Mouse (Mus musculus) midbrain, embryonic 14.5 days (tissue): ENCODE measurements around the gene Tlk1. TPM values are rescaled to one million over a fixed set of nuclear protein-coding genes. Genes with fewer than 3 reads are reported as not detected.

Experiments used
- ATAC-seq: fragments of 200-750 bp; cut with Nextera tagmentation; 2 replicates; pipeline ENCODE4 v1.8.0; 2017; ENCODE audit warnings: moderate number of reproducible peaks, moderate library complexity; ENCODE audit not compliant: low FRiP score, low TSS enrichment
- DNase-seq: peaks from one replicate; pipeline ENCODE4 v3.0.0-alpha.2; 2015
- H3K27ac ChIP-seq: fragments of 300-500 bp; sonication (generic); replicated peaks from 2 replicates; pipeline ENCODE4 v1.5.1; 2014; ENCODE audit warnings: mild to moderate bottlenecking, low read depth, low read length, moderate library complexity
- H3K27me3 ChIP-seq: fragments of 300-500 bp; sonication (generic); 2 replicates; pipeline ENCODE4 v1.6.1; 2014; ENCODE audit warnings: low read length, control low read depth, mixed read lengths; ENCODE audit not compliant: control insufficient read depth, insufficient read depth
- H3K36me3 ChIP-seq: fragments of 300-500 bp; sonication (generic); 2 replicates; pipeline ENCODE4 v1.6.1; 2014; ENCODE audit warnings: low read length, control low read depth; ENCODE audit not compliant: control insufficient read depth, insufficient read depth
- H3K4me1 ChIP-seq: fragments of 300-500 bp; sonication (generic); 2 replicates; pipeline ENCODE4 v1.6.1; 2014; ENCODE audit warnings: mild to moderate bottlenecking, antibody characterized with exemption, low read length, control low read depth; ENCODE audit not compliant: control insufficient read depth, insufficient read depth
- H3K4me2 ChIP-seq: fragments of 300-500 bp; sonication (generic); 2 replicates; pipeline ENCODE4 v1.6.1; 2014; ENCODE audit warnings: mild to moderate bottlenecking, low read length, moderate library complexity
- H3K4me3 ChIP-seq: fragments of 300-500 bp; sonication (generic); replicated peaks from 2 replicates; pipeline ENCODE4 v1.5.1; 2014; ENCODE audit warnings: low read depth, low read length
- H3K9ac ChIP-seq: fragments of 300-500 bp; sonication (generic); replicated peaks from 2 replicates; pipeline ENCODE4 v1.6.1; 2014; ENCODE audit warnings: mild to moderate bottlenecking, low read length, moderate library complexity
- H3K9me3 ChIP-seq: fragments of 300-500 bp; sonication (generic); 2 replicates; pipeline ENCODE4 v1.6.1; 2016; ENCODE audit warnings: low read length, control low read depth, mixed read lengths; ENCODE audit not compliant: control insufficient read depth
- WGBS: fragments of 180-500 bp; shearing (Covaris S2); extraction: QIAGEN DNeasy Blood & Tissue Kit; methylation state at CpG from one replicate; pipeline ENCODE4 v1.1.7; 2014; 5-methylcytosine and 5-hydroxymethylcytosine counted together
- polyA plus RNA-seq: library from polyadenylated mRNA; unstranded; fragments of >200 nt; fragmentation: Nextera tagmentation; extraction: Ambion mirVana; gene quantifications from 2 replicates; pipeline ENCODE4 v1.2.1, GENCODE M21; 2014

Tlk1 gene
- polyA plus RNA-seq, 1 experiment from 2014 or later, result 27.5 TPM

DNA sequence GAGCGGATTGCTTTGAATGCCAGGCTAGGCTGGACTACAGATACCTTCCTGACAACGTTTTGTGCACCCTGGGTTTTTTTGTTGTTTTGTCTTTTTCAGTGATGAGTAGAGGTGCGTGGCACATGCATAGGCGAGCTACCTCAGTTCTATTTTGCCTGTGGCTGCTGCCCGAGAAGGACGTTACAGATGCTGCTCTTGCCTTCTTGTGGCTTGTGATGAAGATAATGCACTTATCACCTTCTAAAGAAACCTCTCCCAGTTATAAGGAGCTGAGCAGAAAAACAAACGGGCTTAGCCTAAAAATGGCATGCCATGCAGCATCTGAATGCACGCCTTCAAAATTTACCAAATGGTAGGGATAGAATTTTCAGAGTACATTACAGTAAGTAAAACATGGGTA is 2.3 kb upstream of the Tlk1 start:
- H3K27me3 ChIP-seq, result no peaks in the 10 kb centered on the region
- 86% methylated on average over 8 of the region's 8 CpGs for whole genome bisulfite sequencing
- H3K27ac ChIP-seq, result no peak overlapping the region
- no peak overlapping the region for H3K9ac ChIP-seq
- H3K9me3 ChIP-seq, result no peaks in the 10 kb centered on the region
- H3K4me2 ChIP-seq, result no peak overlapping the region
- H3K4me1 ChIP-seq, result 0 out of 2 replicates have a peak, but pooled peaks cover 3% of the 10 kb centered on the region
- no peak overlapping the region for H3K4me3 ChIP-seq
- ATAC-seq (no peak), DNase-seq (no peak)
- no peaks in the 10 kb centered on the region for H3K36me3 ChIP-seq

DNA sequence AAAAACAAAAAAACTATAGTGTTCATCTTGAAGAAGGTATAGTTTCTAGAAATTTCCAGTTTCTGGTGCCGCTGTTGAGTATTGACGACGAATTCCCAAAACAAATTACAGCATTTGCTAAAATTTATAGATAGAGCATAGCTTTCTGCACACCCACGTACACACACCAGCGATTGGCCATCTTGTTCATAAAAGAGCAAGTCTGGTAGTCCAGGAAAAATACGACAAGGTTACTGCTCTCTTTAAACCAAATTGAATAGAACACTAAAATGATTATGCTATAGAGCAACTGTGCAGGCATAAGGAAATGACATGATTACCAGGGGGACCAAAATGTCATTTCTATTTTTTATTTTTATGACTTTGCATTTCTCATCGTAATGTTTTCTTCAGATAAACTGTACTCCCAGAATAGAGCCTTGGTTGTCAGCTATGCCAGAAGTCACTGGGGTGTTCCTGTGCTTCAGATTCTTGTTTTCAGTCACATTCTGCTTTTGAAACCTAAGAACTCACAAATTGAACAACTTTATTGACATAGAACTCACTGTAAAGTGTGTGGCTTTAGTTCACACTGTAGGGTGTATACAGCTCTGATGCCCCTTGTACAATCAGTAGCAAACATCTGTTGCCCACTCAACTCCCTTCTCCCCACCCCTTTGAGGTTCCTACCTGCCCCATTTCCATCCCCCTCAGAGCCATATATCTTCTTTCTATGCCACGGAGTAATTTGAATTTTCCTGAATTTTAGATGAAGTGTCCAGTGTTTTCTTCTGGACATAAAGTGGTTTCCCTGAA is 1.1 kb upstream of the Tlk1 start:
- Histone ChIP-seq H3K4me3 (0 out of 2 replicates have a peak overlapping the region, but pooled peaks have one; percentile 88), H3K27ac (no peak overlapping the region), H3K9me3 (no peaks in the 10 kb centered on the region), H3K27me3 (no peaks in the 10 kb centered on the region), H3K4me2 (peak overlapping the region; percentile 73), H3K4me1 (peaks cover 8% of the 10 kb centered on the region; the same call in 1 of the 2 replicates), H3K36me3 (no peaks in the 10 kb centered on the region), H3K9ac (no peak overlapping the region)
- ATAC-seq, result no peak
- DNase-seq, result no peak
- 77% methylated on average over 8 of the region's 8 CpGs for WGBS

DNA sequence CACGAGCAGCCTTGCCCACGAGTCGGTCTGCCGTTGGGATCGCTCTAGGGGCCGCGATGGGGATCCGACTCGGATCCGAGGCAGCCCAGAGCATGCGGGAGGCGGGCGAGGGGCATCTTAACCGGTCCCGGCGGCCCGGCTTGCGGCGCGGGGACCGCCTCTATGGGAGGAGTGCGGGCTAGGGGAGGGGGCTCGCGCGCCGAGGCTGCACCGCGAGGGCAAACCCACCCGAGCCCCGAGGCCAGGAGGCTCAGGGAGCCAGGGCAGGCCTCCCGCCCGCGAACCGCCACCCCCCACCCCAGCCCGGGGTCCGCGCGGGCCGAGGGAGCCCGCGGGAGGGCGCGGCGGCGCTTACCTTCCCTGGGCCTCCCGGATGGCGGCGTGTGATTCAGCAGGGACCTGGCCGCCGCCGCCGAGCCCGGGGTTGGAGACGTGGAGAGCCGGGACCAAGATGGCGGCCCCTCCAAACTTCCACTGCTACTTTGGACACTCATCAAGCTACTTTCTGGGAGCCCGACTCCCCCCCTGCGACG is 624 bp downstream of the Tlk1 start:
- peak overlapping the region; percentile 94 for H3K9ac ChIP-seq
- peak overlapping the region; percentile 99 for H3K27ac ChIP-seq
- peaks cover 8% of the 10 kb centered on the region; the same call in 1 of the 2 replicates for H3K4me1 ChIP-seq
- peak overlapping the region; percentile 73 for H3K4me2 ChIP-seq
- no peaks in the 10 kb centered on the region for H3K36me3 ChIP-seq
- peak; percentile 80 for DNase-seq
- peak overlapping the region; percentile 88 for H3K4me3 ChIP-seq
- ATAC-seq, result peak; percentile 79
- WGBS, result under 1% methylated on average over 58 of the region's 59 CpGs
- H3K27me3 ChIP-seq, result no peaks in the 10 kb centered on the region
- no peaks in the 10 kb centered on the region for H3K9me3 ChIP-seq

DNA sequence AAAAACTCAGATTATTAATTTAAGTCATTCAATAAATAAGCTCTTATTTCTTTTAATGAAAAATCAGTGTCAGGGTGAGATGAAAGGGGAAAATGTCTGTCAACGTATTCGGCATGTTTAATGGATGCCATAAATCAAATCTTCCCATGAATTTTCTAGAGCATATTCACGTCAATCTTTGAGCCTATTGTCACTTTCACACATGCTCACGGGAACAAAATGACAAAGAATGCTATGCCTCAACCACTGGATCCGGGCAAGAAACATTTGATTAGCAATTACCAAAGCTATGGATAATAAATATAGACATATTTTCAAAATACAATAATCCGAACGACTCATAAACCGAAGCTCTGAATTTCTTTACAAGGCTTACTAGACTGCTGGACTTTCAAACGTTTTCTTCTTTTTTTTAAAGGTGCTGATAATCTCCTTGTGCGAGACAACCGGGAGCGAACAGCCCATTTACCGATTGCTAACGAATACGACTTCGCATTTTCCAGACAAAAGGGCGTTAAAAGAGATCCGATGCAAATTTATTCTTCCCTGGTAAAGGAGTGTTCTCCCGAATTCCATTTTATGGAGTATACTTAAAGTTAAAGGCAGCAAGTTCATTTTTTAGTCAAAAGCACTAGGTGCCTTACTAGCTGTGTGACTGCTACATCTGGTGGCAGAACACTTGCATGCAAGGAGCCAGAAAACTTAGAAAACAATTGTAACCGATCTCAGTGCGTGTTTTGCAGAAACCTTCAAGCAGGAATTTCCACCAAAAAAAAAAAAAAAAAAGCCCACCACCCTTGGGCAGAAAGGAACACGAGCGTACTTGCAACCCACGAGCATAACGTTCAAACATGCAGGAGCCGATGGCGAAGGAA is 1.4 kb downstream of the Tlk1 start:
- H3K9me3 ChIP-seq, result no peaks in the 10 kb centered on the region

DNA sequence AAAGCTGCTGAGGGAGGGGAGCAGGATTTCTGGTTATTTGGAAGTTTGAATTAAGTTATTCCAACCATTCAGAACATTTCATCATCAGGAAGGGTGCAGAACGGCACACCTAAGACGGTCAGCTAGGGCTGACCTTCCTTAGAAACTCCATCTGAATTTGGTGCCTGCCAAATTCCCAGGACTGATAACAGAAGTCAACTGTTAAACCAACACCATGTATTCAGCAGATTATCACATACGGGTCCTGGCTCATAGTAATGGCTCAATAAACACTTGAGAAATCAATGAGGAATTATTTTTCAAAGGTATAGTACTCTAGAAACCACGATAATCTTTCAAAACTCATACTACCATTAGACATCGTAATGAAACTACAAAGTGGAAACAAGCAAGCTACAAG is 2.1 kb downstream of the Tlk1 start:
- no peak for ATAC-seq
- H3K27me3 ChIP-seq, result no peaks in the 10 kb centered on the region
- H3K36me3 ChIP-seq, result no peaks in the 10 kb centered on the region
- H3K4me1 ChIP-seq, result peaks cover 8% of the 10 kb centered on the region; the same call in 1 of the 2 replicates
- no peak for DNase-seq
- no peaks in the 10 kb centered on the region for H3K9me3 ChIP-seq
- H3K27ac ChIP-seq, result no peak overlapping the region
- peak overlapping the region; percentile 73 for H3K4me2 ChIP-seq
- 36% methylated on average over 5 of the region's 5 CpGs for WGBS
- H3K4me3 ChIP-seq, result peak overlapping the region; percentile 88
- peak overlapping the region; percentile 94; the same call in 1 of the 2 replicates for H3K9ac ChIP-seq

More for the DNA sequence above, 1.4 kb downstream of the Tlk1 start:
- whole genome bisulfite sequencing, result under 1% methylated on average over 27 of the region's 27 CpGs
- Histone ChIP-seq H3K27me3 (no peaks in the 10 kb centered on the region), H3K27ac (peak overlapping the region; percentile 99), H3K4me2 (peak overlapping the region; percentile 73), H3K4me1 (peaks cover 8% of the 10 kb centered on the region; the same call in 1 of the 2 replicates), H3K9ac (peak overlapping the region; percentile 94), H3K4me3 (peak overlapping the region; percentile 88), H3K36me3 (no peaks in the 10 kb centered on the region)
- no peak for ATAC-seq
- DNase-seq, result peak; percentile 76

DNA sequence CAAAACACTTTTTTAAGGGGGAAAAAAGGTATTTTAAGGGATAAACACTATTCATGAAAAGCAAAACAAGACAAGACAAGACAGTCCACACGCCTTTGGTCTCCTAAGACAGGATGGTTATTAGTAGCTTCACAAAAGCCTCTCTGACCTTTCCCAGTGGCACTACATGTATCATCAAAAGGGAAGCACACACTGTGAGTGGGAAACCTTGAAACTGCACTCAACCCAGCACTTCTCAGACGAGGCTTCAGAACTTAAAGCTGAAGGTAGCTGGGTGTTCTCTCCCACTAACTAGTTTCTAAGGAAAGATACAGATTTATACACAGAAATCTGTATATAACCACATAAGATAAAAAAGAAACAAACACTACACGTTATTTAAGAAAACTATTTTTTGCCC is 8.6 kb downstream of the Tlk1 start:
- ATAC-seq (no peak), DNase-seq (no peak)
- Histone ChIP-seq H3K4me3 (no peak overlapping the region), H3K4me2 (no peak overlapping the region), H3K9ac (no peak overlapping the region), H3K9me3 (no peaks in the 10 kb centered on the region), H3K4me1 (no peaks in the 10 kb centered on the region), H3K27me3 (no peaks in the 10 kb centered on the region), H3K36me3 (no peaks in the 10 kb centered on the region), H3K27ac (no peak overlapping the region)
- 59% methylated on average over 3 of the region's 3 CpGs for WGBS

DNA sequence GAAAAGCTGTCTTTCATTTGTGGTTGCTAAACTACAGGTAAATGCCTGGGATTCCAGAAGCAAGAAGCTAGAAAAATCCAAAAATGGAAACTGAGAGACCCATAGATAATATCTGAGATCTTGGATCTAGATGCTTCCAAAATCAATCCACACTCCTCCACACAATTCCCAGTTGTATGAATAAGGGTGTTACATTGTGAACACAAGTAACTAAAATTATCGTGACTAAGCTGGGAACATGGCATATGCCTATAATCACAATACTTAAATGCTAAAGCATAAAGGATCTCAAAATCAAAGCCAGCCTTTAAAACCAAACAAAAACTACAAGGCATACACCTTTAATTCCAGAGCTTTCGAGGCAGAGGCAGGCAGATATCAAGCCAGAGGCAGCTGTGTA is 9.5 kb downstream of the Tlk1 start:
- no peak overlapping the region for H3K27ac ChIP-seq
- DNase-seq, result no peak
- no peak overlapping the region for H3K4me2 ChIP-seq
- H3K4me1 ChIP-seq, result no peaks in the 10 kb centered on the region
- no peak overlapping the region for H3K4me3 ChIP-seq
- 80% methylated on average over 2 of the region's 2 CpGs for WGBS
- no peak for ATAC-seq
- no peaks in the 10 kb centered on the region for H3K36me3 ChIP-seq
- no peaks in the 10 kb centered on the region for H3K9me3 ChIP-seq
- H3K9ac ChIP-seq, result no peak overlapping the region
- no peaks in the 10 kb centered on the region for H3K27me3 ChIP-seq

DNA sequence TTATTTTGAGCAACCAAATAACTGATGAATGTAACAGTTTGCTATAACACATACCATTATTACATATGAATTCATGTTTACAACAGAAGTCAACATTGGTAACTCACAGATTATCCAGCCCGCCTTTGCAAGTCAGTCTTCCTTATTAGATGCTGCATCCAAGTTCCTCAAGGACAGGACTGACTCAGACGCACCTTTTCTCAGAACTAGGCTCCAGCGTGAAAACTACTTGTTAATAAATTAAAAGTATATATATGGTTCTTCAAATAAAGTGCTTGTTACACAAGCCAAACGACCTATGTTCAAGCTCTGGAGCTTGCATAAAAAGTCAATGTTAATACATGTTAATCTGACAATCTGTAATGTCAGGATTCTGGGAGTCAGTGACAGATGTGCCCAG is 11.9 kb downstream of the Tlk1 start:
- DNase-seq (no peak), ATAC-seq (no peak)
- Histone ChIP-seq H3K9me3 (no peaks in the 10 kb centered on the region), H3K36me3 (no peaks in the 10 kb centered on the region), H3K9ac (no peak overlapping the region), H3K4me1 (no peaks in the 10 kb centered on the region; the same call in 1 of the 2 replicates), H3K27ac (no peak overlapping the region), H3K4me3 (no peak overlapping the region), H3K4me2 (no peak overlapping the region), H3K27me3 (no peaks in the 10 kb centered on the region)
- 78% methylated on average over 4 of the region's 4 CpGs for WGBS
